Mouse (Mus musculus): ENCODE measurements around the gene Tdrd7. TPM values are rescaled to one million over a fixed set of nuclear protein-coding genes. Genes with fewer than 3 reads are reported as not detected.

Gene Tdrd7
- polyA plus RNA-seq, 1 experiment from 2014 or later, result 19.0 TPM

DNA sequence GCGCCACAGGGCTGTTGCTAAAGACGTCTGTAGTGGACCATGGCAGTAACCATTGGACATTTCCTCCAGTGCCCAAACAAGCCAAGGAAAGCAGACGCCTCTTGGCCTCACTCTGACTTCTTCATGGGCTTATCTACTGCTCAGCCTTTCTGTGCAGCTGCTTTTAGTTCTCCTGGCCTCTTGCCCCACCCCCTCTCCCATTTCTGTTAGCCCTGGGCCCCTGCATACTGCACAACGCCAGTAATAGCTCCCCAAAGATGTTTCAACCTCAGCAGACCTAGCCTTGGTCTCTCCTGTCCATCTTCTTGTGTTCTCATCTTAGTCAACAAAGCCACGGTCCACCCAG, 77.3 kb downstream of the Tdrd7 start:
- WGBS, result 56% methylated on average over 5 of the region's 5 CpGs
- ATAC-seq (ENCODE audit: low FRiP score, low TSS enrichment), result no peak
- no peak overlapping the region for H3K4me2 ChIP-seq (replicated peaks; ENCODE audit: low read depth, low read length)

GRCm38 (mm10) chr4:46043361-46043760, 78.2 kb downstream of the Tdrd7 start:
- no peak for ATAC-seq (ENCODE audit: low FRiP score, low TSS enrichment)
- Histone ChIP-seq H3K4me3 (ENCODE audit: low read length) (no peak overlapping the region), H3K27me3 (ENCODE audit: control insufficient read depth, insufficient read depth, low read length) (peaks cover 25% of the 10 kb centered on the region; the same call in 1 of the 2 replicates), H3K9me3 (ENCODE audit: control insufficient read depth, low read length) (no peaks in the 10 kb centered on the region), H3K4me1 (ENCODE audit: control insufficient read depth, insufficient read depth, low read length) (peaks cover 14% of the 10 kb centered on the region; the same call in 1 of the 2 replicates), H3K4me2 (replicated peaks; ENCODE audit: low read depth, low read length) (no peak overlapping the region), H3K36me3 (ENCODE audit: control insufficient read depth, insufficient read depth, low read length) (no peaks in the 10 kb centered on the region), H3K9ac (ENCODE audit: low read depth, low read length) (no peak overlapping the region), H3K27ac (ENCODE audit: low read depth, low read length) (no peak overlapping the region)
- WGBS, result 69% methylated on average over 8 of the region's 8 CpGs

More for the DNA sequence above, 77.3 kb downstream of the Tdrd7 start:
- Histone ChIP-seq H3K9me3 (ENCODE audit: control insufficient read depth, low read length) (no peaks in the 10 kb centered on the region), H3K36me3 (ENCODE audit: control insufficient read depth, insufficient read depth, low read length) (no peaks in the 10 kb centered on the region), H3K27ac (ENCODE audit: low read depth, low read length) (no peak overlapping the region), H3K4me3 (ENCODE audit: low read length) (no peak overlapping the region), H3K9ac (ENCODE audit: low read depth, low read length) (no peak overlapping the region), H3K27me3 (ENCODE audit: control insufficient read depth, insufficient read depth, low read length) (peaks cover 32% of the 10 kb centered on the region), H3K4me1 (ENCODE audit: control insufficient read depth, insufficient read depth, low read length) (peaks cover 14% of the 10 kb centered on the region; the same call in 1 of the 2 replicates)

- WGBS, result 69% methylated on average over 4 of the region's 4 CpGs
- peaks cover 7% of the 10 kb centered on the region; the same call in 1 of the 2 replicates for H3K9me3 ChIP-seq (ENCODE audit: control insufficient read depth, low read length)
Measured at GRCm38 (mm10) chr4:46047971-46048370, 82.8 kb downstream of the Tdrd7 start.

DNA sequence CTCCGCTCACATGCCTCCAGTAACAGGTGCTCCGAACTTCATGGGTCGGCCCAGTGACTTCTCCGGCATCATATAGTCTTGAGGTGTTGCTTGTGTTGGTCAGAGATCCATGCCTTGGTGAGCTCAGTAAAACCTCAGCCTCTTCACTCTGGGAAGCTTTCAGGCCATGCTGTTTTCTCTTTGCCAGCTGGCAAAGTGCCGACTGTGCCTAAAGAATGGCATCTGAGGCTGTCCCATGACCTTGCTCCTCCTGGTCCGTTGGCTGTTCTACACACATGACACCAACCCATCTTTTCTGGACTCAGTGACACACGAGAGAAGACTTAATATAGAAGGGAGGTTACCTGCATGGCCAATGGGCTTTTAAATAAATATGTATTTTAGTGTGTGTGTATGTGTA, 83.3 kb downstream of the Tdrd7 start:
- Histone ChIP-seq H3K9ac (ENCODE audit: low read depth, low read length) (no peak overlapping the region), H3K36me3 (ENCODE audit: control insufficient read depth, insufficient read depth, low read length) (no peaks in the 10 kb centered on the region), H3K27me3 (ENCODE audit: control insufficient read depth, insufficient read depth, low read length) (no peaks in the 10 kb centered on the region), H3K27ac (ENCODE audit: low read depth, low read length) (no peak overlapping the region), H3K4me2 (replicated peaks; ENCODE audit: low read depth, low read length) (no peak overlapping the region), H3K4me1 (ENCODE audit: control insufficient read depth, insufficient read depth, low read length) (no peaks in the 10 kb centered on the region), H3K4me3 (ENCODE audit: low read length) (no peak overlapping the region), H3K9me3 (ENCODE audit: control insufficient read depth, low read length) (peaks cover 7% of the 10 kb centered on the region; the same call in 1 of the 2 replicates)
- WGBS, result 91% methylated on average over 7 of the region's 7 CpGs
- no peak for ATAC-seq (ENCODE audit: low FRiP score, low TSS enrichment)

More at GRCm38 (mm10) chr4:46047971-46048370, 82.8 kb downstream of the Tdrd7 start:
- Histone ChIP-seq H3K27me3 (ENCODE audit: control insufficient read depth, insufficient read depth, low read length) (no peaks in the 10 kb centered on the region), H3K36me3 (ENCODE audit: control insufficient read depth, insufficient read depth, low read length) (no peaks in the 10 kb centered on the region), H3K27ac (ENCODE audit: low read depth, low read length) (no peak overlapping the region), H3K4me3 (ENCODE audit: low read length) (no peak overlapping the region), H3K9ac (ENCODE audit: low read depth, low read length) (no peak overlapping the region), H3K4me1 (ENCODE audit: control insufficient read depth, insufficient read depth, low read length) (no peaks in the 10 kb centered on the region), H3K4me2 (replicated peaks; ENCODE audit: low read depth, low read length) (no peak overlapping the region)
- no peak for ATAC-seq (ENCODE audit: low FRiP score, low TSS enrichment)

GRCm38 (mm10) chr4:46053323-46054107, 88.4 kb downstream of the Tdrd7 start:
- 77% methylated on average over 9 of the region's 9 CpGs for WGBS

DNA sequence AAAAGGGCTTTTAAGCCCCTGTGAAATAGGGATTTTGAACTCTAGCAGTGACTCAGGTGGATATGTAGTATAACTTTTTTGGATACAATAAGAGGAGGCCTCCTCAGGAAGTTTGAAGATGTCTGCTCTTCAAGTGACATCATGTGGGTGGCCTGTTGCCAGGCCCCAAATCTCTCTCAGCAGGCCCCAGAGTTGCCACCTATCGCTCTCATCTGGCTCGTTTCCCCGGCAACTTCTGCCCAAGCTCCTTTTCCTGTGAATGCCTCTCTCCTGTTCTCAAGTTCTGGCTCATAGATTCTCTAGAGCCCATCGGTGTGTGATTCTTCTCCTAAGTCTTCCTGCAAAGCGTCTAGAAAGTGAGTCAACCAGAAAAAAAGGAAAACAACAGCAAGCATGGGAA, 91.0 kb downstream of the Tdrd7 start:
- no peak for ATAC-seq (ENCODE audit: low FRiP score, low TSS enrichment)
- no peaks in the 10 kb centered on the region for H3K4me1 ChIP-seq (ENCODE audit: control insufficient read depth, insufficient read depth, low read length)
- peaks cover 12% of the 10 kb centered on the region; the same call in 1 of the 2 replicates for H3K9me3 ChIP-seq (ENCODE audit: control insufficient read depth, low read length)
- H3K4me2 ChIP-seq (replicated peaks; ENCODE audit: low read depth, low read length), result no peak overlapping the region
- no peak overlapping the region for H3K4me3 ChIP-seq (ENCODE audit: low read length)
- no peak overlapping the region; the same call in 1 of the 2 replicates for H3K9ac ChIP-seq (ENCODE audit: low read depth, low read length)
- H3K27me3 ChIP-seq (ENCODE audit: control insufficient read depth, insufficient read depth, low read length), result no peaks in the 10 kb centered on the region
- no peaks in the 10 kb centered on the region for H3K36me3 ChIP-seq (ENCODE audit: control insufficient read depth, insufficient read depth, low read length)
- 82% methylated on average over 5 of the region's 5 CpGs for WGBS
- no peak overlapping the region for H3K27ac ChIP-seq (ENCODE audit: low read depth, low read length)

More at GRCm38 (mm10) chr4:46053323-46054107, 88.4 kb downstream of the Tdrd7 start:
- Histone ChIP-seq H3K4me2 (replicated peaks; ENCODE audit: low read depth, low read length) (no peak overlapping the region), H3K9me3 (ENCODE audit: control insufficient read depth, low read length) (peaks cover 12% of the 10 kb centered on the region; the same call in 1 of the 2 replicates), H3K27ac (ENCODE audit: low read depth, low read length) (no peak overlapping the region), H3K36me3 (ENCODE audit: control insufficient read depth, insufficient read depth, low read length) (no peaks in the 10 kb centered on the region), H3K4me3 (ENCODE audit: low read length) (no peak overlapping the region), H3K9ac (ENCODE audit: low read depth, low read length) (no peak overlapping the region), H3K4me1 (ENCODE audit: control insufficient read depth, insufficient read depth, low read length) (no peaks in the 10 kb centered on the region), H3K27me3 (ENCODE audit: control insufficient read depth, insufficient read depth, low read length) (no peaks in the 10 kb centered on the region)
- ATAC-seq (ENCODE audit: low FRiP score, low TSS enrichment), result no peak

GRCm38 (mm10) chr4:46061259-46061962, 96.3 kb downstream of the Tdrd7 start:
- Histone ChIP-seq H3K27ac (ENCODE audit: low read depth, low read length) (no peak overlapping the region), H3K4me3 (ENCODE audit: low read length) (no peak overlapping the region), H3K4me1 (ENCODE audit: control insufficient read depth, insufficient read depth, low read length) (peaks cover 8% of the 10 kb centered on the region; the same call in 1 of the 2 replicates), H3K9me3 (ENCODE audit: control insufficient read depth, low read length) (peaks cover 5% of the 10 kb centered on the region; the same call in 1 of the 2 replicates), H3K4me2 (replicated peaks; ENCODE audit: low read depth, low read length) (no peak overlapping the region), H3K9ac (ENCODE audit: low read depth, low read length) (no peak overlapping the region), H3K36me3 (ENCODE audit: control insufficient read depth, insufficient read depth, low read length) (no peaks in the 10 kb centered on the region), H3K27me3 (ENCODE audit: control insufficient read depth, insufficient read depth, low read length) (no peaks in the 10 kb centered on the region)
- WGBS, result 84% methylated on average over 12 of the region's 12 CpGs
- ATAC-seq (ENCODE audit: low FRiP score, low TSS enrichment), result no peak

DNA sequence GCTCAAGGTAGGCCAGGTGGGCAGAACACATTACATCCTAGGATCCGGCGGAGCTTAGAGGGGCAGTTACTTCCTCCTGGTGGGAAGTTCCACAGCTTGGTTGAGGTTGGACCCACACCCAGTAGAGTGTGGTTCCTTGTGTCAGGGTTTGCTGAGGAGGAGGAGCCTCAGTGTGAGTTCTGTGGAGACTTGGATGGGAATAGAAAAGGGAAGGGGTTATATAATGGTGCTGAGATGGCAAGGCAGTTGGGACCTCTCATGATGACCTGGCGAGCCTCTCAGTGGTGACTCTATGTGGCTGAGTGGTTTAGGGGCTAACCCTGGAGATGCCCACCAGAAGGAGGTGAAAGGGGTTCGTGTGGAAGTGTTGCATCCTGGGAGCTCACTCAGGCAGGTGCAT, 98.7 kb downstream of the Tdrd7 start:
- Histone ChIP-seq H3K4me3 (ENCODE audit: low read length) (no peak overlapping the region), H3K4me1 (ENCODE audit: control insufficient read depth, insufficient read depth, low read length) (peaks cover 8% of the 10 kb centered on the region; the same call in 1 of the 2 replicates), H3K9ac (ENCODE audit: low read depth, low read length) (no peak overlapping the region), H3K27me3 (ENCODE audit: control insufficient read depth, insufficient read depth, low read length) (no peaks in the 10 kb centered on the region), H3K9me3 (ENCODE audit: control insufficient read depth, low read length) (no peaks in the 10 kb centered on the region), H3K36me3 (ENCODE audit: control insufficient read depth, insufficient read depth, low read length) (no peaks in the 10 kb centered on the region), H3K27ac (ENCODE audit: low read depth, low read length) (no peak overlapping the region), H3K4me2 (replicated peaks; ENCODE audit: low read depth, low read length) (no peak overlapping the region)
- no peak for ATAC-seq (ENCODE audit: low FRiP score, low TSS enrichment)
- WGBS, result 80% methylated on average over 4 of the region's 4 CpGs

DNA sequence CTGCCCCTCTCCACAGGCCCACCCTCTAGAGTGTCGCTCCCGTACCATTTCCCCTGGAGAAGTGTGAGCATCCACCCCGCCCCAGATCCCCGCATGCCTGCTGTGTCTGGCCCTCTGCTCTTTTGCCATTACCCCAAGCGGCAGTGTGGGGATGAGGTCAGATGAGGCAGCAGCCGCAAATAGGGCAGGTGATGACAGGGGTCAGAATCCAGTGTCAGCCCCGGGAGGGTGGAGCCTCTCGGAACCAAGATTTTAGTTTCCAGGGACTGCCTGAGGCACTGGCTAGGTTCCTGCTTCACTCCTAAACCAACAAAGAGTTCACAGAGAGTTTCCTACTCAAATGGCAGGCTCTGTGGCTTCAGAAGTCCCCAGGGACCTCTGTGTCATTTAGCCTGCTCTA, 99.1 kb downstream of the Tdrd7 start:
- Histone ChIP-seq H3K27me3 (ENCODE audit: control insufficient read depth, insufficient read depth, low read length) (no peaks in the 10 kb centered on the region), H3K4me2 (replicated peaks; ENCODE audit: low read depth, low read length) (no peak overlapping the region), H3K36me3 (ENCODE audit: control insufficient read depth, insufficient read depth, low read length) (no peaks in the 10 kb centered on the region), H3K27ac (ENCODE audit: low read depth, low read length) (no peak overlapping the region), H3K9me3 (ENCODE audit: control insufficient read depth, low read length) (no peaks in the 10 kb centered on the region), H3K4me3 (ENCODE audit: low read length) (no peak overlapping the region), H3K4me1 (ENCODE audit: control insufficient read depth, insufficient read depth, low read length) (peaks cover 8% of the 10 kb centered on the region; the same call in 1 of the 2 replicates), H3K9ac (ENCODE audit: low read depth, low read length) (no peak overlapping the region)
- WGBS, result 39% methylated on average over 8 of the region's 8 CpGs
- no peak for ATAC-seq (ENCODE audit: low FRiP score, low TSS enrichment)

Data from kidney, embryonic 14.5 days (tissue).